In the genomic region with DNA sequence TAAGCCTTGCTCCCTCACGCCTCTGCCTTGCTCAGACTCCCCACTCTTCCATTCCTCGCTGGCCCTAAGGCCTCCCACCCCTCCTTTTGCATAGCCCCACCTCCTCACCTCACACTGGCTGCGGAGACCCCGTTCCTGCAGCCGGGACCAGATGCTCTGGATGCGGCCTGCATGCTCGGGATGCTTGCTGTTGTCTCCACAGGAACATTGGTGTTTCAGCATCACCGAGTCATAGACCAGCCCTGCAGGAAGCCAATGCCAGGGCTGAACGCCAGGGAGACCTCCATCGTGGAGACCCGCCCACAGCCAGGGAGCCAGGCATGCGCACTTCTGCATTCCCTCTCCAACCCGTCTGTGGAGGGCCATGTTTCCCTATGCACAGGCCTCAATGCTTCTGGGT, we compare ENCODE assay signal across 8 mouse cellular contexts. TPM values are rescaled to one million over a fixed set of nuclear protein-coding genes. Genes with fewer than 3 reads are reported as not detected.
DNase-seq lines count a peak whose midpoint lies in the region; ATAC-seq lines count a peak whose summit lies in the region.

No protein-coding gene starts in this region.

- H3K4me3 ChIP-seq in embryonic facial prominence, embryonic 13.5 days: peak overlapping the region; percentile 12; the same call in 1 of the 2 replicates
- H3K4me3 ChIP-seq in limb, embryonic 12.5 days (replicated peaks): peak overlapping the region; percentile 31

- no peaks in the 10 kb centered on the region for H3K9me3 ChIP-seq in embryonic facial prominence, embryonic 13.5 days
- no peaks in the 10 kb centered on the region for H3K9me3 ChIP-seq in limb, embryonic 12.5 days

- H3K9ac ChIP-seq in embryonic facial prominence, embryonic 13.5 days: peak overlapping the region; percentile 40
- H3K9ac ChIP-seq in limb, embryonic 12.5 days (replicated peaks): 0 out of 2 replicates have a peak overlapping the region, but pooled peaks have one; percentile 37

- 22% methylated on average over 13 of the region's 13 CpGs for WGBS in embryonic facial prominence, embryonic 13.5 days
- 17% methylated on average over 13 of the region's 13 CpGs for WGBS in limb, embryonic 12.5 days

- peaks cover 78% of the 10 kb centered on the region for H3K36me3 ChIP-seq in embryonic facial prominence, embryonic 13.5 days
- peaks cover 74% of the 10 kb centered on the region for H3K36me3 ChIP-seq in limb, embryonic 12.5 days

- H3K4me1 ChIP-seq in embryonic facial prominence, embryonic 13.5 days: peaks cover 6% of the 10 kb centered on the region
- H3K4me1 ChIP-seq in limb, embryonic 12.5 days (replicated peaks): peaks cover 7% of the 10 kb centered on the region; the same call in 1 of the 2 replicates

- no peaks in the 10 kb centered on the region for H3K27me3 ChIP-seq in embryonic facial prominence, embryonic 13.5 days
- H3K27me3 ChIP-seq in limb, embryonic 12.5 days: no peaks in the 10 kb centered on the region

- H3K27ac ChIP-seq in embryonic facial prominence, embryonic 13.5 days: no peak overlapping the region; the same call in 1 of the 2 replicates
- peak overlapping the region; percentile 50; the same call in 1 of the 2 replicates for H3K27ac ChIP-seq in limb, embryonic 12.5 days

- peak; percentile 84 for DNase-seq in left cerebral cortex, postnatal 4 days
- DNase-seq in left cerebral cortex, postnatal 25 days (ENCODE audit: low spot score in 2 of 2): no peak
- DNase-seq in retina, postnatal 1 day: peak; percentile 65
- no peak for DNase-seq in liver
- DNase-seq in kidney, adult 8-10 months: no peak
- no peak for DNase-seq in adrenal gland, adult 18-20 months (ENCODE audit: low spot score in 2 of 2)

- H3K4me2 ChIP-seq in embryonic facial prominence, embryonic 13.5 days: peak overlapping the region; percentile 36
- peak overlapping the region; percentile 47 for H3K4me2 ChIP-seq in limb, embryonic 12.5 days

- intact Hi-C loops in left cerebral cortex, postnatal 4 days (cut with DNase I): no loop called here
- intact Hi-C loops in left cerebral cortex, postnatal 25 days (cut with DNase I): no loop called here

- ATAC-seq in embryonic facial prominence, embryonic 13.5 days (ENCODE audit: insufficient number of reproducible peaks, insufficient read depth, low FRiP score, low TSS enrichment, low read depth): no peak
- no peak for ATAC-seq in limb, embryonic 12.5 days (ENCODE audit: insufficient number of reproducible peaks, insufficient read depth, low FRiP score, low TSS enrichment, low read depth)

RNA-seq across cellular contexts. Expression of gene Slc48a1, which starts 24.3 kb away (rescaled TPM):
- total RNA-seq in left cerebral cortex, postnatal 4 days (2021): 10 to 100 TPM; 81.8 to 84.6 TPM
- 100 to 1,000 TPM; 181 to 190 TPM for total RNA-seq in left cerebral cortex, postnatal 25 days (2021)
- polyA plus RNA-seq in embryonic facial prominence, embryonic 13.5 days (2015; fragmentation: Nextera tagmentation; extraction: Ambion mirVana): 34.7 and 41.9 TPM in 2 replicates
- polyA plus RNA-seq in limb, embryonic 12.5 days (2016; fragmentation: Nextera tagmentation; extraction: Ambion mirVana): 34.2 and 36.6 TPM in 2 replicates
- 100 to 1,000 TPM; 114 to 139 TPM for total RNA-seq in adrenal gland, adult 18-20 months (2021)

RNA-seq across cellular contexts. Expression of gene Rapgef3, which starts 34.8 kb away (rescaled TPM):
- 10 to 100 TPM; 21.2 to 24.2 TPM for total RNA-seq in left cerebral cortex, postnatal 4 days (2021)
- 10 to 100 TPM; 33.1 to 35.1 TPM for total RNA-seq in left cerebral cortex, postnatal 25 days (2021)
- polyA plus RNA-seq in embryonic facial prominence, embryonic 13.5 days (2015; fragmentation: Nextera tagmentation; extraction: Ambion mirVana): 7.1 and 9.3 TPM in 2 replicates
- 10.1 and 11.1 TPM in 2 replicates for polyA plus RNA-seq in limb, embryonic 12.5 days (2016; fragmentation: Nextera tagmentation; extraction: Ambion mirVana)
- total RNA-seq in adrenal gland, adult 18-20 months (2021): 10 to 100 TPM; 13.2 to 25.2 TPM

RNA-seq across cellular contexts. Expression of gene Hdac7, which starts 41.7 kb away (rescaled TPM):
- 10 to 100 TPM; 41.0 to 41.3 TPM for total RNA-seq in left cerebral cortex, postnatal 4 days (2021)
- 10 to 100 TPM; 27.5 to 29.5 TPM for total RNA-seq in left cerebral cortex, postnatal 25 days (2021)
- 32.4 and 37.1 TPM in 2 replicates for polyA plus RNA-seq in embryonic facial prominence, embryonic 13.5 days (2015; fragmentation: Nextera tagmentation; extraction: Ambion mirVana)
- 31.5 and 33.6 TPM in 2 replicates for polyA plus RNA-seq in limb, embryonic 12.5 days (2016; fragmentation: Nextera tagmentation; extraction: Ambion mirVana)
- 10 to 100 TPM; 29.7 to 55.2 TPM for total RNA-seq in adrenal gland, adult 18-20 months (2021)

Comparison
In these comparisons a context has a peak if more than half of its experiments do, and no peak if none do; other contexts are left out.
1. DNase-seq: peak in left cerebral cortex, postnatal 4 days (single experiment) and retina, postnatal 1 day (single experiment); none in left cerebral cortex, postnatal 25 days (0 of 2), liver (single experiment), kidney, adult 8-10 months (0 of 2) and adrenal gland, adult 18-20 months (0 of 2).